Mouse (Mus musculus): ENCODE data around the gene Agfg2. TPM values are rescaled to one million over a fixed set of nuclear protein-coding genes. Genes with fewer than 3 reads are reported as not detected.
A peak's percentile ranks its signal among the peaks of the same experiment; 100 is the strongest.
"Not testable (repeated sequence)": the region's sequence is repeated elsewhere in the genome, so short reads cannot be mapped to it uniquely, and the experiment has no call there.

The Agfg2 gene
- polyA plus RNA-seq, 1 experiment from 2014 or later, result 30.5 TPM

GRCm38 (mm10) chr5:137628498-137629305, 55.8 kb downstream of the Agfg2 start, which contains the start of the genes Fbxo24, Lrch4 and Gm20605:
Fbxo24 (minus strand) TSS chr5:137629002.
Lrch4 (plus strand) TSS chr5:137629121.
Gm20605 (plus strand) TSS chr5:137629175.
- H3K4me2 ChIP-seq (ENCODE audit: low read depth, low read length), result peak within 1 kb of the TSS; percentile 92
- no peaks in the 10 kb centered on the region for H3K9me3 ChIP-seq (replicated peaks; ENCODE audit: control insufficient read depth, low read length)
- H3K27me3 ChIP-seq (ENCODE audit: control insufficient read depth, insufficient read depth, low read depth, low read length), result no peaks in the 10 kb centered on the region
- H3K4me3 ChIP-seq (ENCODE audit: low read depth, low read length), result peak within 1 kb of the TSS; percentile 78
- peaks cover 31% of the 10 kb centered on the region for H3K4me1 ChIP-seq (ENCODE audit: control insufficient read depth, low read depth, low read length)
- peak within 1 kb of the TSS; percentile 83 for H3K9ac ChIP-seq (ENCODE audit: low read depth, low read length)
- peaks cover 1% of the 10 kb centered on the region for H3K36me3 ChIP-seq (ENCODE audit: control insufficient read depth, insufficient read depth)
- ATAC-seq (ENCODE audit: low read depth), result peak; percentile 93
- WGBS (ENCODE audit: insufficient replicate concordance), result under 1% methylated on average over 46 of the region's 46 CpGs
- H3K27ac ChIP-seq (ENCODE audit: low read length), result peak within 1 kb of the TSS; percentile 93

DNA sequence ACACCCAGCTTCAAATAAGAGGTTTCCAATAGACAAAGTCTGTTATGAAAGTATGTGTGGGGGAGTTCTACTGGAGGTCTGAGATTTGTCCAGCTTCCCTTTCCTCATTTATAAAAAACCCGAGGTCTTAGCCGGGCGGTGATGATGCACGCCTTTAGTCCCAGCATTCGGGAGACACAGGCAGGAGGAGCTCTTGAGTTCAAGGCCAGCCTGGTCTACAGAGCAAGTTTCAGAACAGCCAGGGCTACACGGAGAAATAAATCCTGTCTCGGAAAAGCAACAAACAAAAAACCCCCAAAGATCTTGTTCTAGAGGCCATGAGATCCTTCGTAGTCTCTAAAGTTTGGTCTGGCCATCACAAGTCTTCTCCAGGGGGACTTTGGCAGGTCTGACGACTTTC, 56.5 kb downstream of the Agfg2 start:
- H3K27ac ChIP-seq (ENCODE audit: low read length), result peak overlapping the region; percentile 82
- peak overlapping the region; percentile 81 for H3K4me2 ChIP-seq (ENCODE audit: low read depth, low read length)
- H3K9me3 ChIP-seq (replicated peaks; ENCODE audit: control insufficient read depth, low read length), result no peaks in the 10 kb centered on the region
- no peaks in the 10 kb centered on the region for H3K27me3 ChIP-seq (ENCODE audit: control insufficient read depth, insufficient read depth, low read depth, low read length)
- WGBS (ENCODE audit: insufficient replicate concordance), result under 1% methylated on average over 9 of the region's 9 CpGs
- peak overlapping the region; percentile 67 for H3K4me3 ChIP-seq (ENCODE audit: low read depth, low read length)
- H3K4me1 ChIP-seq (ENCODE audit: control insufficient read depth, low read depth, low read length), result peaks cover 31% of the 10 kb centered on the region
- ATAC-seq (ENCODE audit: low read depth), result no peak
- H3K36me3 ChIP-seq (ENCODE audit: control insufficient read depth, insufficient read depth), result no peaks in the 10 kb centered on the region
- peak overlapping the region; percentile 73 for H3K9ac ChIP-seq (ENCODE audit: low read depth, low read length)

DNA sequence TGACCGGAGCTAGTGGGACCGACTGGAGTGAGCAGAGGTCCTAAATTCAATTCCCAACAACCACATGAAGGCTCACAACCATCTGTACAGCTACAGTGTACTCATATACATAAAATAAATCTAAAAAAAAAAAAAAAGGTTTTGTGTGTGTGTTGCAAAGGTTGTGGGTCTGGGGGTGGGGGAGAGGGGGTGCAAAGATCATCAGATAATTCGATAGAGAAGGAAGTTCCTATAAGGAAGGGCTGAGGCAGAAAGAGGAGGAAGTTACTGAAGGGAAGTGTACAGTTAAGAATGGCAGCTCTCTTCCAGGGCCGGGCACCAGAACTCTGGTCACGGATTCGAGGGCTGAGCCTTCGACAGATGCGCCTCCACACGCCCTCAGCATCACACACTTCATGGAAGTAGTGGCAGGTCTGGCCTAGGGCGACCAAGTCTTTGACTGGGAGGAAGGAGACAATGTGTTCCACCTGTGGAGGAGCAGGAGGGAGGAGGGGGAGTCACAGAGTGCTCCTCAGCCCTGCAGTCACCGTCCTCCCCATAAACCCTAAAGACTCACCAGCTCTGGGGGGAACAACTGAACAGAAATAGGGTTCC, 60.5 kb downstream of the Agfg2 start:
- Histone ChIP-seq H3K4me2 (ENCODE audit: low read depth, low read length) (no peak overlapping the region), H3K4me3 (ENCODE audit: low read depth, low read length) (no peak overlapping the region), H3K9me3 (replicated peaks; ENCODE audit: control insufficient read depth, low read length) (no peaks in the 10 kb centered on the region), H3K4me1 (ENCODE audit: control insufficient read depth, low read depth, low read length) (peaks cover 7% of the 10 kb centered on the region), H3K27me3 (ENCODE audit: control insufficient read depth, insufficient read depth, low read depth, low read length) (no peaks in the 10 kb centered on the region), H3K27ac (ENCODE audit: low read length) (no peak overlapping the region), H3K9ac (ENCODE audit: low read depth, low read length) (no peak overlapping the region), H3K36me3 (ENCODE audit: control insufficient read depth, insufficient read depth) (no peaks in the 10 kb centered on the region)
- WGBS (ENCODE audit: insufficient replicate concordance), result 37% methylated on average over 11 of the region's 11 CpGs
- no peak for ATAC-seq (ENCODE audit: low read depth)

DNA sequence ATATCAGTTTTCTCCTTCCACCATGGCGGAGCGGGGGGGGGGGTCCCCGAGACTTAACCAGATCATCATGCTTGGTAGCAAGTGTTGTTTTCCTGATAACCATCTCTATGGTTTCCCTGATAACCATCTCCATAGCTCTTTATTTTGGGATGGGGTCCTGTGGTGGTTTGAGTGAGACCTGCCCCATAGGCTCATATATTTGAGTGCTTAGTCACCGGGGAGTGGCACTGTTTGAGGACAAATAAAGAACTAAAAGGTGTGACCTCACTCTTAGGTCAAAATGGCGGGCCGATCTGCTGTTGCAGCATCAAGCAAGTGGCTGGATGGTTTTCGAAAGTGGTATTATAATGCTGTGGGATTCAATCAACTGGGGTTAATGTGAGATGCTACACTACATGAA, 69.2 kb downstream of the Agfg2 start:
- H3K36me3 ChIP-seq (ENCODE audit: control insufficient read depth, insufficient read depth), result no peaks in the 10 kb centered on the region
- H3K4me3 ChIP-seq (ENCODE audit: low read depth, low read length), result no peak overlapping the region
- H3K9ac ChIP-seq (ENCODE audit: low read depth, low read length), result no peak overlapping the region
- no peak for ATAC-seq (ENCODE audit: low read depth)
- no peak overlapping the region for H3K4me2 ChIP-seq (ENCODE audit: low read depth, low read length)
- no peaks in the 10 kb centered on the region for H3K9me3 ChIP-seq (replicated peaks; ENCODE audit: control insufficient read depth, low read length)
- H3K27me3 ChIP-seq (ENCODE audit: control insufficient read depth, insufficient read depth, low read depth, low read length), result no peaks in the 10 kb centered on the region
- WGBS (ENCODE audit: insufficient replicate concordance), result 71% methylated on average over 7 of the region's 7 CpGs
- peaks cover 10% of the 10 kb centered on the region for H3K4me1 ChIP-seq (ENCODE audit: control insufficient read depth, low read depth, low read length)
- no peak overlapping the region for H3K27ac ChIP-seq (ENCODE audit: low read length)

DNA sequence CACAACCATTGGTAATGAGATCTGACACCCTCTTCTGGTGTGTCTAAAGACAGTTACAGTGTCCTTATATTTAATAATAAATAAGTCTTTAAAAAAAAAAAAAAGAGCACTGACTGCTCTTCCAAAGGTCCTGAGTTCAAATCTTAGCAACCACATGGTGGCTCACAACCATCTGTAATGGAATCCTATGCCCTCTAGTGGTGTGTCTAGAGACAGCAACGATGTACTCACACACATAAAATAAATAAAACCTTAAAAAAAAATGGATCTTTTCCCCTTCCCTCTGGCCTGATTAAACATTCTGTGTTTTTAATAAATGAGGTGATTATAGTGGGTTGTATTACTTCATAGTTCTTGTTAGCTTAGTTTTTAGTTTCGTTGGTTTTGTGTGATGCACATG, 69.6 kb downstream of the Agfg2 start:
- 81% methylated on average over 2 of the region's 2 CpGs for WGBS (ENCODE audit: insufficient replicate concordance)
- H3K4me1 ChIP-seq (ENCODE audit: control insufficient read depth, low read depth, low read length), result peaks cover 13% of the 10 kb centered on the region
- not testable (repeated sequence) for ATAC-seq (ENCODE audit: low read depth); H3K4me2 ChIP-seq (ENCODE audit: low read depth, low read length); H3K9me3 ChIP-seq (replicated peaks; ENCODE audit: control insufficient read depth, low read length); H3K36me3 ChIP-seq (ENCODE audit: control insufficient read depth, insufficient read depth); H3K27ac ChIP-seq (ENCODE audit: low read length); H3K9ac ChIP-seq (ENCODE audit: low read depth, low read length); H3K27me3 ChIP-seq (ENCODE audit: control insufficient read depth, insufficient read depth, low read depth, low read length); H3K4me3 ChIP-seq (ENCODE audit: low read depth, low read length)

DNA sequence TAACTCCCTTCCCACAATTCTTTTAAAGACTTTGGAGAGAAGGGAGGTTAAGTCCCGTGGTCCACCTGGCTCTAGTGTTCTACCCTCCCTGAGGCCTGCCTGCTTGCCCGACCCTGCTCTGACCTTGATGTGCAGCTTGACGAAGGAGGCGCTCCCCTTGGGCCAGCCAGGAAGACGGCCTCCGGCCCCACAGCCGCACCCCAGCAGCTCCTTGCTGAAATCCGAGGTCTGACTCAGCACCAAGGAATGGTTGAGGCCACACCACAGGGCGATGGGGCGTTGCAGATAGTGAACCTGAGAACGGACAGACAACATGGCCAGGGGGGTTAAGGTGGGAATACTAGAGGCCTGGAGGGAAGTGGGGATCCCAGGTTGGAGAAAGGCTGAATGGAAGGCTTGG, 71.0 kb downstream of the Agfg2 start, which contains the start of gene Pcolce:
Gene Pcolce, minus strand, starts transcription at position 235 of the 400 bp plus-strand sequence.
- WGBS (ENCODE audit: insufficient replicate concordance), result 47% methylated on average over 11 of the region's 11 CpGs
- Histone ChIP-seq H3K27ac (ENCODE audit: low read length) (no peak within 1 kb of the TSS), H3K36me3 (ENCODE audit: control insufficient read depth, insufficient read depth) (no peaks in the 10 kb centered on the region), H3K4me3 (ENCODE audit: low read depth, low read length) (no peak within 1 kb of the TSS), H3K4me1 (ENCODE audit: control insufficient read depth, low read depth, low read length) (peaks cover 15% of the 10 kb centered on the region), H3K9me3 (replicated peaks; ENCODE audit: control insufficient read depth, low read length) (no peaks in the 10 kb centered on the region), H3K27me3 (ENCODE audit: control insufficient read depth, insufficient read depth, low read depth, low read length) (no peaks in the 10 kb centered on the region), H3K4me2 (ENCODE audit: low read depth, low read length) (no peak within 1 kb of the TSS), H3K9ac (ENCODE audit: low read depth, low read length) (no peak within 1 kb of the TSS)
- ATAC-seq (ENCODE audit: low read depth), result no peak

DNA sequence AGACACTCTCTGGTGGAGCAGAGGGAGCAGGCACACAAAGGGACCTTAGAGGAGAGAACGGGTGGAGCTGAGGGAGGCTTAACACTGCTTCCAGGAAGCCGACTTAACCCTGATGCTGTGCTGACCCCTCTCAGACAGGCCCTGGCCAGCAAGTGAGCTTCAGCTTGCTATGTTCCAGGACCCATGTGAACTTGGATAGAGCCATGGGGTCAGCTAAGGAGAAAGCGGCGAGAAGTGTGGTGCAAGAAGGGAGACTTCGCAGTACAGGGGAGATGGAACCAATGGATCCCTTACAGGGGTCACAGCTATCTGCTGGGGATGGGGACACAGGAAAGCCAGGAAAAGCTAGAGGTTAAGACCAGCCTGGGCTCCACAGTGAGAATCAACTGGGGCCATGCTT, 71.5 kb downstream of the Agfg2 start:
- no peak overlapping the region for H3K27ac ChIP-seq (ENCODE audit: low read length)
- H3K9me3 ChIP-seq (replicated peaks; ENCODE audit: control insufficient read depth, low read length), result no peaks in the 10 kb centered on the region
- H3K36me3 ChIP-seq (ENCODE audit: control insufficient read depth, insufficient read depth), result no peaks in the 10 kb centered on the region
- ATAC-seq (ENCODE audit: low read depth), result no peak
- H3K4me2 ChIP-seq (ENCODE audit: low read depth, low read length), result no peak overlapping the region
- peaks cover 15% of the 10 kb centered on the region for H3K4me1 ChIP-seq (ENCODE audit: control insufficient read depth, low read depth, low read length)
- WGBS (ENCODE audit: insufficient replicate concordance), result 71% methylated on average over 5 of the region's 5 CpGs
- no peaks in the 10 kb centered on the region for H3K27me3 ChIP-seq (ENCODE audit: control insufficient read depth, insufficient read depth, low read depth, low read length)
- no peak overlapping the region for H3K4me3 ChIP-seq (ENCODE audit: low read depth, low read length)
- H3K9ac ChIP-seq (ENCODE audit: low read depth, low read length), result no peak overlapping the region

DNA sequence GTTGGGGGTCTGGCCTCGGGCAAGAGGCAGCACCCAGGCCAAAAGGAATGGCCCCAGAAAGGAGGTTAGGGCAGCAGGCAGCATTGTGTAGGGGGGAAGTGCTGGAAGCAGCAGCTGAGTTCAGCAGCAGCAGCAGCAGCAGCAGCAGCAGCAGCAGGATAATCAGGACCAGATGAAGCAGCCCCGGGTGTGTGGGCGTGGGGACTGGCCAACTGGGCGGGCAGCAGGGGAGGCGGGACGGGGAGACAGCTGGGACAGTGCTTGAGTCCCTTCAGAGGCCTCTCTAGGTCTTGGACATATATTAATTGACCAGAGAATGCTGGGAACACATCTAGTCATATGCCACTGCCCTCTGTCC, 73.3 kb downstream of the Agfg2 start:
- WGBS (ENCODE audit: insufficient replicate concordance), result 19% methylated on average over 6 of the region's 6 CpGs
- ATAC-seq (ENCODE audit: low read depth), result no peak
- Histone ChIP-seq H3K4me2 (ENCODE audit: low read depth, low read length) (peak overlapping the region; percentile 11; the same call in 1 of the 2 replicates), H3K9ac (ENCODE audit: low read depth, low read length) (peak overlapping the region; percentile 15; the same call in 1 of the 2 replicates), H3K4me1 (ENCODE audit: control insufficient read depth, low read depth, low read length) (peaks cover 15% of the 10 kb centered on the region), H3K36me3 (ENCODE audit: control insufficient read depth, insufficient read depth) (no peaks in the 10 kb centered on the region), H3K9me3 (replicated peaks; ENCODE audit: control insufficient read depth, low read length) (no peaks in the 10 kb centered on the region), H3K4me3 (ENCODE audit: low read depth, low read length) (no peak overlapping the region), H3K27ac (ENCODE audit: low read length) (peak overlapping the region; percentile 61), H3K27me3 (ENCODE audit: control insufficient read depth, insufficient read depth, low read depth, low read length) (no peaks in the 10 kb centered on the region)

Data from liver, embryonic 16.5 days (tissue).